Mouse (Mus musculus) neutrophil, adult 5-6 weeks (primary cell): ENCODE data around the gene Naga. TPM values are rescaled to one million over a fixed set of nuclear protein-coding genes. Genes with fewer than 3 reads are reported as not detected.

Source experiments
- ATAC-seq: fragments of 151-379, 151-347 bp; 2 replicates; pipeline ENCODE4 v1.8.0; 2017; ENCODE audit warnings: mild to moderate bottlenecking, moderate TSS enrichment; ENCODE audit not compliant: insufficient number of reproducible peaks, poor library complexity, low FRiP score, severe bottlenecking; ENCODE audit errors: extremely low read depth
- total RNA-seq: library from RNA; stranded (forward); fragments of 200-1000 nt; gene quantifications from 2 replicates; pipeline ENCODE4 v1.2.3, GENCODE M21; 2017

Naga gene
- total RNA-seq, 1 experiment from 2014 or later = 40.0 TPM

DNA sequence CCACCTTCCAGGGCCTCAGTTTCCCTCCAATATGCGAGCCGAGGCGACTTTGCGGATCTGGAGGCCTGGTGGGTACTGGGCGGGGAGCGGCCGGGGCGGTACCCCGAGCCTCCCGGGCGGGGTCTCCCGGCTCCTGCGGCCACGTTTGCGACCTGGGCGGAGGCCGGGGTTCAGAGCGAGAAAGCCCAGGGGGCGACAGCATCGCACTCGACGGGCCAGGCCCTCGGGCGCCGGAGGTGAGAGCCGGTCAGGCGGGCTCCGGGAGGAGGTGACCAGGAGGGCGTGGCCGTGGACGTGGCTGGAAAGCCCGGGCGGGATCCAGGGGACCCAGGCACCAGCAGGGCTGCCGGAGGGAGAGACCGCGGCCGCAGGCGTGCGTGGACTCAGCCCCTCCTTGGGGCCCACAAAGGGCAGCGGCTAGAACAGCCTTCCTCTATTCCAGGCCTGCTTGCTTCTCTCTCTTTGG lies 2.3 kb upstream of the Naga start:
- no peak for ATAC-seq

DNA sequence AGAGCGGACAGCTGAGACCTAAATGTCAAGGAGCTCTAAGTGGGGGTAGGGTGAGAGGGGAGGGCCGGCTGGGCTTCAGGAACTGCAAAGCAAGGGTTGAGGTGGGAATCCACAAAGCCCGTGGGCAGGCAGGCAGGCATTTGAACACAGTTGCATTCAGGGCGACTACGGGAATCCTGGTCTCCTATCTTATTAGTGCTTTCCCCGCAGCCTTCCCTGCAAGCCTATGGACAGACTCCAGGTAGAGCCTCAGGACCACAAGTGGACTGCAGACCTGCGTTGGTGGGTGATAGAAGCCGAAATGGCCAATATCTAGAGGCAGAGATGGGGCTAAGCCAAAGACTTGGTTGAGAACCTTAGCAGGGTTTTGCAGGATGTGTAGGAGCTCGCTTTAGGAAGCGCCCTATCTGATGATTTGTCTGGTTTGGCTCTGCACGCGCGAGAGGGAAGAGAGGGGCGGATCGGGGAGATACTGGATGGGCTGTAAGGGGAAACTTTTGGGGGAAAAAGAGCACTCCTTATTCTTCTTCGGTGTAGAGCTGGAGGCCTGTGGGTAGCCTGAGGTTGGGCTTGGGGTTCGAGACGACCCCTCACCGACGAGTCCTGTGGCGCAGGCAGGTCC lies 1.8 kb upstream of the Naga start:
- ATAC-seq = no peak

DNA sequence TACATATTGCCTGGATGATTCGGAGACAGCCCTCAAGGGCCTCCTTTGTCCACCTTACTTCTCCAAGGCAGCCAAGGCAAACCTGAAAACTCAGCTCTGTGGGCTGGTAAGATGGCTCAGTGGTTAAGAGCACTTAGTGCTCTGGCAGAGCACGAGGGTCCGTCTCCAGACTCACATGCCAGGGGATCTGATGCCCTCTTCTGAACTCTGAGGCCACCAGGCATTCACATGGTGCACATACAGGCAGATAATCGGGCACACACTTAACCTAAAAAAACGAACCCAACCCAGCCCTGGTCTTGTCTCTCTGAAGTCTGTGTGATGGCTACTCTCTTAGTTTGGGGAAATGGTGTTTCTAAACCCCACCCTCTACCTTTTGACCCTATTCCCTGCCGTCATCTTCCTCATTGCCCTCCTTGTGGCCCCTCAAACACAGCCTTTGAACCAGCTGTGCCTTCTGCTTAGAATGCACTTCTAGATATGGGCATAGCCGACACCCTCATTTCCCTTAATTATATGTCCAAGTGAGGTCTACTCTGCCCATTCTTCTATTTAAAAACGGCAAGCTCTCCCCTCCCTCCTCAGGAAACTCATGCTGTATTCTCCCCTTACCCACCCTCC lies 1.0 kb upstream of the Naga start:
- ATAC-seq = no peak

DNA sequence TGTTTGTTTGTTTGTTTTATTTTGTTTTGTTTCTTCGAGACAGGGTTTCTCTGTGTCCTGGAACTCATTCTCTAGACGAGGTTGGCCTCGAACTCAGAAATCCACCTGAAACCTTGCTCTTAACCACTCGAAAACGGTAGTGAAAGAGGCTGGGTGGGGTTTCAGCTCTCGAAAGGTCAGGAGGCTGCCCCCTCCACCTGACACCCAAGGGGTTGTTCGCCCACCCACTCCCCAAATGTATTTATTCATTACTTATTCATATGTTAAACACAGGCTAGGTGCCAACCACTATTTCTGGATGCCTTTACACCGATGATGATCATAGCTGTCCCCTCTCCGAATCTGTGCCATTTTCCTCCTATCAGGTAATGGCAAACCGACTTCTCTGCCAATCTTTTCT lies 425 bp upstream of the Naga start:
- no peak for ATAC-seq

DNA sequence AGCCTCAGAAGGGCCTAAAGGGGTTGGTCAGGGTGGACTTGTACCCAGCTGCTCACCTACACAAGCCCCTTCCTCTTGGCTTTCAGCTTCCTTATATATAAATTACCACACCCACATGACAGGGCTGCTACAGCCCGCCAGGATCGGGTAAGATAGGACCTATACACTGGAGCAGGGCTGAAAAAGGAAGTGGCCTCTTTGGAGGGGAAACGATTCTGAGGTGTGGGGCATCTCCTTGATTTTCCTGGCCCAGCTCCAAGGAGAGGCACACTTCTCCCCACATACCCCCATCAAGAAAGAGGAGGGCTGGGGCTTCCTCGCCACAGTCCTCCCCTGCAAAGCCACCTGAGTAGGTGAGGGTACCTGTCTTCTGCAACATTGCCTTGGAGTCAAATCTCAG lies 850 bp downstream of the Naga start:
- no peak for ATAC-seq

DNA sequence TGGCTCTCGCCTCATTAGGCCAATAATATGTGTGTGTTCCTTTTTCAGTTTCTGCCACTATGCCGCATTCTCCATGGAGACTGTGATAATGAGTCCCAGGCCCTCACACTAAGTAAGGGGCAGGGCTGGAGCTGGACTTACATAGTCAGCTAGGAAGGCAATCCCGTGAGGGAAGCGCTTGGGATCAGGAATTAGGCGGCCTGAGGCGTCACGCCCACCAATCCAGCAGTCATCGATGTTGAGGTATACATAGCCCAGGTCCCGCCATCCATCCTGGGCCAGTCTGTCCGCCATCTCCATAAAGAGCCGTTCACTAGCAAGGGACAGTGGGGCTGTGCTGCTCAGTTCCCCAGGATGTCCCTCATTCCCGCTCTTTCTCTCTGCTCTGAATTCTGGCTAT lies 2.1 kb downstream of the Naga start:
- ATAC-seq = no peak

DNA sequence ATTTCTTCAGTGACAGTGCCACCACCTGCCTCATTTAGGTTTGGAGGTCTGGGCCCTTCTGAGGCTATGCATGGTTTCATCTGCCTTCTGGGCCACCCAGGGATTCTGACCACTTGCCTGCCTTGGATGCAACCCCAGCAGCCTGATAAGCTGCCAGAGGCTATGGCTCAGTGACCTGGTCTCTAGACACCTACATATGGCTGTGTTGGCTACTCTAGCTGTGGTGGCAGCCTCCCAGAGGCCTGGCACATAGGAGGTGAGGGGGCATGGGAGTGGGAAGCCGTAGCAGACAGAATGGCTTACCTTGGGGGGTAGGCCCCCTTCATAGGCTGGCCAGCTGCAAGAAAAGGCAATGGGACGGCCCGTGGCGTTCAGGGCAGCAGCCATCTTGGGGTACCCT lies 3.5 kb downstream of the Naga start:
- ATAC-seq = no peak

DNA sequence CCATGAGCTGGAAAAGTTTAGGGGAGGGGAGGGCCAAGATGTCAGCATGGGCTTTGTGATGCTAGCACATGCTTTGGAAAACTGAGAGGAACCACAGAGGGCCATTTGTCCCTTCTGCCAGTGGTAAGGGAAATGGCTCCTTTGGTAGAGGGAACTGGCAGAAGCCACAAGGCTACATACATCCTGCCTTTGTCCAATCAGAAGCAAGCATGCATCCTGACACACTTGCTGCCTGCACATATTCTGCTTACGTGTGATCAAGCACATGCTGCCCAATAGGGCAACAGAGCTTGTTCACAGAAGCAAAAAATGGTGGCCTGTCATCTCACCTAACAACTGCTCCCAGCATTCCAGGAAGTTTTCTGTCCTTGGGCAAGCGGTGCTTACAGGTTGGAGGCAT lies 13.3 kb downstream of the Naga start:
- ATAC-seq = no peak

DNA sequence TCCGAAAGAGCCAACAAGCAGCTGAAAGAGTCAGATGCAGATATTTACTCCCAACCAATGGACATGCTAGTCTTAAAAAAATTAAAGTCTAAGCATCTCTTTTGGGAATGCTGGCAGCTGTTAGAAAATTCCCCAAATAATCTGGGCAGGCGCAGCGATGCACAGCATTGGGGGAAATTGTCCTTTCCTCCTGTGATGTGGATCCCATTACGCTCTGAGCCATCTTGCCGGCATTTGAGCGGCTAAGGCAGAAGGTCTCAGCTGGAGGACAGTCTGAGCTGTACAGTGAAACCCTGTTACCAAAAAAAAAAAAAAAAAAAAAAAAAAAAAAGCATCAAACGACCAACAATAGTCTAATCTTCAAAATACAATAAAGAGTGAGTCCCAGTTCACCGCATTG lies 16.5 kb downstream of the Naga start:
- ATAC-seq = no peak

DNA sequence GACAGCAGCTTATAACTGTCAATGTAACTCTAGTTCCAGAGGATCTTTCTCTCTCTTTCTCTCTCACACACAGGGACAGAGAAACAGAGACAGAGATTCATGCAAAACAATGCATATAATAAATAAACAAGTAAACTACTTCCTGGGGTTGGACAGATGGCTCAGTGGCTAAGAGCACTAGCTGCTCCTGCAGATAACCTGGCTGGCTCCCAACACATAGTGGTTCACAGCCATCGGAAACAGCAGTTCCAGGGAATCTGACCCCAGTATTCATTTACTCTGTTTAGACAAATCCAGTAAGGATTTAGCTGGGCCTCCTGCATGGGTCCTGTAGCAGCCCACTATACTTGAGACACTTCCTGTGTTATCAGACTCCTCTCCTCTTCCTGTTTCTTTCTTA lies 19.1 kb downstream of the Naga start:
- ATAC-seq = no peak

DNA sequence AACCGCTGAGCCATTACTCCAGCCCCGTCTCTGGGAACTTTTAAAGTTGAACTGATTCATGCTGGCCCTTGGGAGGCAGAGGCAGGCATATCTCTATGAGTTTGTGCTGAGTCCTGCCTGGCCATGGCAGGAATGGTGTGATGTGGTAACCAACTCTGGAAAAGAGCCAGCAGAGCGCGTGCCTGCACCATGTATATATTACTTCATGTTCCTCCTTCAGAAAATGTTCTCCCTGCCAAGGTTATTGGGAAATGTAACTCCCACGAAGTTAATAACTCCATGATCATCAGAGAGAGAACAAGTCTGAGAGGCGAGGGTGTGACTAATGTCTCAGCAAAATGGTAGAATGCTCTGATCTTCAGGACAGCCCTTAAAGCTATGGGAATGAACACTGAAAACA lies 20.9 kb downstream of the Naga start:
- ATAC-seq = no peak

DNA sequence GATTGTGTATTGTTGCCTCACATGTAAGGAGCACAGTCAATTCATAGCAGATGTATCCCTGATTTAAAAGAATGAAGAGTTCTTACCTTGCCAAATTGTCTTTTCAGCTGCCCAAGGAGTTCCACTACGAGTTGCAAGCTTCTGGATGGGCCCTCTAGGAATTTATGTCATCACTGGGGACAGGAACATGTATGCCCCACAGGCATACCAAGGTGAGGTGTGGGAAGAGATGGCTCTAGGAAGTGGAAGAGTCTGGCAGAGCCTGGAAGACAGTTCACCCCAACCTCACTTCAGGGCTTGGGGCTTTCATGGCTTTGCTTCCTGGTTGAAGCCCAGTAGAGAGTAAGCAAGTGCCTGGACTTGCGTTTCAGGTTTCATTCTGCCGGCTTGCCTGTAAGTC lies 30.3 kb downstream of the Naga start:
- no peak for ATAC-seq

DNA sequence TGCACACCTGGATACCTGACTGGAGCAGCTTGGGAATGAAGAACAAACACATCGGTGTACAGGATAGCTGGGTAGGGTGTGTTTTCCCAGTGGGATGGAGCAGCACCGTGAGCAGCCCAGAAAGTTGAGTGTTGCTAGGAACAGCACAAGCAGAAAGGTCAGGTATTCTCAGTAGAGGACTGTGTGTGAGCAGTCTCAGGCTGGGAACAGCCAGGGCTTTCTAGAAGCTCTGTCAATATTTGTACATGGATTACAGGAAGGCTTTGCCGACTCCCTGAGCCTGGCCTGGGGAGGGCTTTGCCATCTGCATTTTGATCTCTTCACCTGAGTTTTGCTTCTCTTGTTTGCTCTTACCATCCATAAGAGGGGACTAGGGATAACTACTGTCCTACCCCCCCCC lies 31.6 kb downstream of the Naga start:
- ATAC-seq = no peak

DNA sequence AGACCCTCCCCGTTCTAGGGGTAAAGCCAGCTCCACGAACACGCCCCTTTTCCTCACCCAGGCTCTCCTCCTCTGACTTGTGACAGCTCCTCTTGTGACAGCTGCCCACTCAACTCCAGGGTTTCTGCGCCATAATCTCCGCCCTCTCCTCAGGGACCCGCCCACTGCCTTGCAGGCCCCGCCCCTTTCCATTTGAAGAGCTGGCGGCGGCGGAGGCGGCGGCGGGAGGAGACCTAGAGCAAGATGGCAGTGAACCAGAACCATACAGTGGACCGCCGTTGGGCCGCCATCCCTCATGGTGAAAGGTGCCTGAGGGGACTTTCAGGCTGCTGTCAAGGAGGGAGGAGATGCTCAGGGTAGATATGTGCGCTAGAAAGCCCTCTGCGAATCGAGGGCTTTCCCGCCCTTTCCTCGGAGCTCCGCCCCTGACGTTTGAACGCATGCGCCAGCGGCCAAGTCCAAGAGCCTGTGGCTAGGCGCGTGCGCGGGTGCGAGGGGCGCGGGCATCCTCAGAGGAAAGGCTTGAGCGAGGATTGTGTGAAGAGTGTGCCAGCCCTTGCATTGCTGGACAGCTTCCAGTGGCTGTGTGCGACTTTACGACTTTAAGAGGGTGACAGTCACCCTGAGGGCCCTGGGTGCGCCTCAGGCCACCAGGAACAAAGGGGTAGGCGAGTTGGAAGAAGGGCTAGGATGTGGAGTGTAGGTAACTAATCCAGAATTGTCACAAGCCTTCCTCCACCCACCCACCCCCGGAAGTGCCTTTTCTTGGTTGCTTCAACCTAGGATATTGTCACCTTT lies 39.8 kb downstream of the Naga start, which contains the start of gene Wbp2nl:
Wbp2nl (plus strand) TSS at position 191 of the 798 bp plus-strand sequence.
- ATAC-seq = no peak

DNA sequence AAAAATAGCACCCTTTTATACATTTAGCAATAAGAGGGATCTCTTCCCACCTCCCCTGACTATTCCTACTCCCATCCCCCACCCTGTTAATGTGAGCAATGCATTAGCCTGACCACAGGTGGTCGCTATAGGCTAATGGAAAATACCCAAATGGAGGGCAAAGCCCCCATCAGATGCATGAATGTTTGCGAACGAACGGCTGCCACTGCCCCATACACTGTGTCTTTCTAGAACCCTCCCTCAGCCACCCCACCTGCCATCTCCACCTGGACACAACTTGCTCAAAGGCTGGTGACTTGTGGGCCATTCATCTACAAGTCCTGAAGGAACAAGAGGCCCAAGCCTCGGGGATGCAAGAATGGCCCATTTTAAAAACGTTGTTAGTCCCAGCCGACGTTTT lies 44.7 kb downstream of the Naga start:
- no peak for ATAC-seq

DNA sequence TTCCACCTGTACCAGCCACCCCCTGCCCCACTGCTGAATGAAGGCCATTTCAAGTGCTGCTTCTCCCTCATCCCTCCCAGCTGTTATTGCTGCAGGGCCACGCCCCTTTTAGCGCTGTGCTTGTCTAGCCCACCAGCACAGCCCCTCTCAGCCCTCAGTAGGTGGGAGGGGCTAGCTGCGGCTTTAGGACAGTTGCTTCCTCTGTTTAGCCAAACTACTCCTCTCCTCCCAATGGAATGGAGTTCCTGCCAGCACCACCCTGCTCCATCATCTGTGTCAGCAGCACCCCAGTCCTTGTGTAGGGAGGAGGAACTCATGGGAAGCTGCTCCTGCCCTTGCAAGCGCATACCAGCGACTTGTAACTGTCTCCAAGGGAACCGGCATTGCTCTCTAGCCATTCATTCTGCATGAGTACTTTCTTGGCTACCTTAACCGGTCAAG lies 45.4 kb downstream of the Naga start:
- no peak for ATAC-seq

DNA sequence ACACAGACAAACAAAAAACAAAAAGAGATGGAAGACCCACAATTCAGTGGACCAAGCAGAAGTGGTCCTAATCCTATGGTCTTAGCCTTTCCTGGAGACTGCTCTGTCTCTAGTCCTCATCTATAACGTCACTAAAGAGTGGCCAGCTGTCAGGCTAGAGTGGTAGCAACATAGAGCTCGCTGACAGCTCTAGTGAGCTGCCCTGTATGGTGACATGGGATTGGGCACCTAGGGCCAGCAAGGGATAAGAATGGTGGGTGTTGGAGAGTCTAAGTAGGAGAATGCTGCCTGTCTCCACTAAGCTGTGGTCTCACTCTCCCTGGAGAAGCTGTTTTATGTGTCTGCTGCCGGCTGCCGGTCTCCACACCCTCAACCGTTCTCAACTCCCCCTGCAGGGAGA lies 45.9 kb downstream of the Naga start:
- ATAC-seq = no peak

DNA sequence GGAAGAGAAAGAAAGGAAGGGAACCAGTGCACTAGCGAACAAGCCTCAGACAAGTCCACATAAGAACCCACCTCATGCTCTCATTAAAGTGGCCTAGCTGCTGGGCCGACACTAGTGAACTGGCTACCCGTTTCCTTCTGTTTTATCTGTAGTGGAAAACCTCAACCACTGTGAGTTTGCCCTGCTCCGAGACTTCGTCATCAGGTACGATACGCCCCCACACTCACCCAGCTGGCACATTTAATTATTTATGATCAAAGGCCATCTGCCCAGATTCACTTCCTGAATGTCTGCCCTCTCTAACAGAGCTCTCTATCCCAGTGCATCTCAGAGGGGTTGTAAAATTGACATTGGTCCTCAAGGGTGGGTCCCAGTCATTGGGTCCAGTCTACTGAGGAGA lies 48.5 kb downstream of the Naga start:
- ATAC-seq = no peak

DNA sequence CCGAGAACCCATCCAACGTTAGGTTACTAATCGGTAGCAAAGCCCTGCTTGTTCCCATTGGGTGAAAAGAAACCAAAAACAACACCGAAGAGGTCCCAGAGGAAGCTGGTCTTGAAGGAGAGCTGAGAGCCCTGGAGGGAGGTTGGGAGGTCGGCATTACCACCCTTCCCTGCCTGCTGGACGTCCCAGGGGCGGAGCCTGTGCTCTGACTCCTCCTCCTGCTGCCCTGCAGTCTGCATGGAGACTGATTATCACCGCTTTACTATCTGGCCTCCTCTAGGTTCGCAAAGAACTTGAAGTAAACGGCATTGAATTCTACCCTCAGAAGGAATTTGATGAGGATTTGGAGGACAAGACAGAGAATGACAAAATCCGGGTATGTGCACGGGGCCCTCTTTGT lies 52.6 kb downstream of the Naga start:
- no peak for ATAC-seq

DNA sequence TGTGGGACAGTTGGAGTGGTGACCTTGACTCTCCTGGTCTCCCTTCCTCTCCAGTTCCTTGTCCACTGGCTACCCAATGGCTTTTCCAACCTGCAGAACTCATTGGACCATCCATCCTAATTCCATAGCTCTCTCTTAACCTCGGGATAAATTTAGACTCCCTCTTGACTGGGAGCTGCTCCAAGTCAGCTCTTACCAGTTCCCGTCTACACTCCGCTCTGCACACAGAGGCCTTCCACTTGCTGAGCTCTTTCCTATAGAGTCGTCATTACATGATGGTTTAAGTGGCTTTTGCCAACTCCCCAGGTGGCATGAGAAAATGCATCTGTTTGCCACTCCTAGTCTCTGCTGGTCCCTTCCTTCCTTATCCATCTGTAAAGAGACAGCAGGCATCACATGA lies 58.1 kb downstream of the Naga start:
- no peak for ATAC-seq
